Mouse (Mus musculus): Measurements from ENCODE around the gene Ggct. TPM values are rescaled to one million over a fixed set of nuclear protein-coding genes. Genes with fewer than 3 reads are reported as not detected.

Ggct gene
- total RNA-seq, 2 experiments from 2014 or later, result 7.3 to 8.0 TPM

GRCm38 (mm10) chr6:55002438-55002837, 9.7 kb upstream of the Ggct start:
- intact Hi-C loops (cut with DNase I; ENCODE audit: low total_unique reads), result loop anchor here (10.0 kb wide), 1 partner anchor 298 kb away; no protein-coding TSS in a partner anchor

GRCm38 (mm10) chr6:55001320-55001719, 8.6 kb upstream of the Ggct start:
- DNase-seq, result no peak
- intact Hi-C loops (cut with DNase I; ENCODE audit: low total_unique reads), result loop anchor here (10.0 kb wide), 1 partner anchor 297 kb away; no protein-coding TSS in a partner anchor

More at GRCm38 (mm10) chr6:55002438-55002837, 9.7 kb upstream of the Ggct start:
- no peak for DNase-seq

DNA sequence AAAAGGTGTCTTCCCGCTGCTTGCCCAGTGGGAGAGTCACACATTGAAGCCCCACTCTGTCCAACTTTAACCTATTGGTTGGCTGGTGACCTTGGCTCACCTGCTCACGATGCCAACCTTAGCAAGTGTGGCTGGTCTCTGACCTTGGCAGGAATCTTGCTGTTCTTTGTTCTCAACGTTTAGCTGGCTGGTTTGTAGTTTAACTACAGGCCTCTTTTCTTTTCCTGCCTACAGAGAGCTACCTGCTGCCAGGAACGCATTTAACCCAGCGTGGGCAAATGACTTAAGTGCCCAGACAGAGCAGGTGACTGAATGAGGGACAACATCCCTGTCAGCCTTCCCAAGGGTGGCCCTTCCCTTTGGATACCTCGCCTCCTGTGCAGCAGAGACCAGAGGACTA, 5.0 kb upstream of the Ggct start:
- intact Hi-C loops (cut with DNase I; ENCODE audit: low total_unique reads), result no loop called here
- no peak for DNase-seq

DNA sequence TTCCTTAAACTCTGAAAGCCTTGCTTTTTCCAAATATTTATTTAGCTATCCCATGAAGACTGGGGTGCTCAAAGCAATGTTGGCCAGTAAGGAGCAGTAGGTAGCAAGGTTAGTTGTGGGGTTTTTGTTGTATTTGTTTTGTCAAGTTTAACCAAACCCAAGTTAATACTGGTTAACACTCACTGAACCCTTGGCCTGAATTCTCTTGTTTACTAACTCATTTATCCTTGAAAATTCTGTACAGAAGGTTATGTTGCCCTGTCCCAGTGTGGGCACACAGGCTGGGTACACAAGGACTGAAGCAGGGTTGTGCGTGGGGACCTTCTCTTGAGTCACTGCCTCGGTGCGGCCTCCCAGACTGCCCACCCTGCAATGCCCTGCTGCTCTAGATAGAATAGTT, 3.6 kb upstream of the Ggct start:
- intact Hi-C loops (cut with DNase I; ENCODE audit: low total_unique reads), result no loop called here

DNA sequence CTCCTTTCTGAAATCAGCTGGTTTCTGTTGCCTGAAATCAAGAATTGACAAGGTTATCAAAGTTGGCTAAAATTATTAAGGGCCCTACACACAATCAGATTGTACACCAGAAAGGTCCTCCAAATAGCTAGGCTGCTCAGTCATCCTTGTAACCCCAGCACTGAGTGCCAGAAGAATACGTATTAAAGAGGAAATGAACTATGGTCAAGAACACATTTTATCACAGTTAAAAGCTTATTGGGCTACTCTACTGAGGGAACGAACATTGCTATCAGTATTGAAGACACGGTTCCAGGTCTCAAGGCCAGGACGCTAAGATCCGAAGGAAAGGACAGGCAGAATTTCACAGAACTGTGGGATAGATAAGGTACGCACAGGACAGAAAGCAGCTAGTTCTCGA, 609 bp downstream of the Ggct start:
- intact Hi-C loops (cut with DNase I; ENCODE audit: low total_unique reads), result loop anchor here (5.0 kb wide), 1 partner anchor 70 kb away; no protein-coding TSS in a partner anchor
- DNase-seq, result no peak

More for the DNA sequence above, 3.6 kb upstream of the Ggct start:
- no peak for DNase-seq

DNA sequence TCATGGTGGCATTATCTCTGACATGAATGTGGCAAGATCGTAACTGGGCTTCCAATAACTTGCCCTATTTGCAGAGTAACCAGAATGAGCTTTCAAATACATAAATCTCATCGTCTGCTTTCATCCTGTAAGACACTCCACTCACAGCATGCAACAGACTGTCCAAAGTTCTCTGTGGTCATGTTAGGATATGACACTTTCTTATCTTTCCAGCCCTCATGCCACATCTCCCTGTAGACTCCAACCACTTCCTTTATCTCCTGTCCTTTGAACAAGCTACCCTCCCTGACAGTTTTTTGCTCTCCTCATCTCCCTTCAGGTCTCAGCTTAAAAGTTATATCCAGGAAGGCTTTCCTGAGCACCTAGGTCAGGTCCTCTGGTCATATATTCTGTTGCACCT, 1.6 kb downstream of the Ggct start:
- no peak for DNase-seq
- intact Hi-C loops (cut with DNase I; ENCODE audit: low total_unique reads), result loop anchor here (5.0 kb wide), 1 partner anchor 69 kb away; no protein-coding TSS in a partner anchor

DNA sequence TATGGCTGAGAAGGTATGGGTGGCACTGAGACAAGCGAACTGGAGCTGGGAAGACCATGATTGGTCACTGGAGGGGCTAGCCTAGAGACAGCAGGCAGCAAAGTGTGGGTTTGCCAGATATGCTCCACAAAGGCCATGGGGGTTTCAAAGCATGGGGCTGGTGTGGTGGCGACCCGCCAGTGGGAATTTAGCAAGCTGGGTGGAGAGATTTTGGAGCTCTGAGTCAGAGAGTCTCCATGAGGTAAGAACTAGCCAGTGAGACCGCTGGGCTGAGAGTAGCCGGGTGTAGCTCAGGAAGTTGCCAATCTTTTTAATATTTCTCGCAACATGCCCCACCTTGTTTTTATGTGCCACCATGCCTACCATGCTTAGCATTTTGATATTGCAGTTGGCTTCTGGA, 4.6 kb downstream of the Ggct start:
- DNase-seq, result no peak
- intact Hi-C loops (cut with DNase I; ENCODE audit: low total_unique reads), result no loop called here

DNA sequence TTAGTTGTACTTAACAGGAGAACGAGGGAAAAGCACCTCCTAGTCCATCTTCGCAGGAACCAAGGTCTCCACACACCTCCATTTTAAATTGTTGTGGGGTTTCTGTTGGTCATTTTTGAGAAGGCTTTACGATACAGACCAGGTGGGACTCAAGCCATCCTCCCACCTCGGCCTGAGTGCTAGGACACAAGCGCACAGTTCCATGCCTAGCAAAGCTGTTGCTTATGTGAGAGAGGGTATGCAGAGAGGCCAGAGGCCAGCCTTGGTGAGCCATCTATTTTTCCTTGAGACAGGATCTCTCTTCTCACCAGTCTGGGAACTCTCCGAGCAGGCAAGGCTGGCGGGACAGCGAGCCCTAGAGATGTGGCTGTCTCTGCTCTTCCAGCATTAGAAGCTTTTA, 8.7 kb downstream of the Ggct start:
- no peak for DNase-seq
- intact Hi-C loops (cut with DNase I; ENCODE audit: low total_unique reads), result no loop called here

DNA sequence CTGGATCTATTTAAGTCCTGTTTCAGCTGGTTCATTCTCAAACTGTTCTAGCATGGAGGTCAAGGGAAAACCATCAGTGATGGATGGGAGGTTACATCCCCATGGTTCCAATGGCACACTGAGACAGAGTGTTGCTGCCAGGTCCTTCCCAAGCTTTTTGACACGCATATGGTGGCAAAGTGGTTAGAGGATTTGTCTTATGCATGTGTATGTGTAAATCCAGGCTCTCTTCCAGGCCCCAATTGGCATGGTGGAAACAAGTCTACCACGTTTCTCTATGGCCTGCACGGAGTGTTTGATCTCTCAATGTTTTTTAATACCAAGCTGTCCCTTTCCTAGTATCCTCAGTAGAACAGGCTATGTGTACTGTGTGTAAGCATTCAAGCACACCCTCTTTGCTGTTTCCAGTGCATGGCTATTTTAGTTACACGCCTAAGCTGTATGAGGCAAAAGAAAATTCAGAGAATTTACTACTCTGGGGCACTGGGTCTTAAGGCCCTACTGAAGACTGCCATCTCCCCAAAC, 9.2 kb downstream of the Ggct start:
- intact Hi-C loops (cut with DNase I; ENCODE audit: low total_unique reads), result no loop called here
- DNase-seq, result no peak

DNA sequence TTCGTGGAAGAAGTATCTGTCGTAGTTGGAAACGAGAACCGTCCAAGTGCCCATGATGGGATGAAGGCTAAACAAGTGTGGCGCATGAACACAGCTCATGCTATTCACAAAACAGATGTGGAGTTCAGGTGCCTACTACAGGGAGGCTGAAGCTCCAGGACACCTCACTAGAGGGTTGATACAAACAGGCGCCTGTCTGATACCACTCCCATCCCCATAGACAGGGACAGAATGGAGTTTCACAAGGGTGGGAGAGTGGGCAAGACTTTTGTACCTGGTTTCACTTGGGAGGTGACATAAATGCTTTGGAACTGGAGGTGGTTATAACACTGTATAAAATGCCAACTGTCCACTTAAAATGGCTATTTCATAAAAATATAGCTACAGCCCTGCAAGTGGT, 13.3 kb downstream of the Ggct start:
- no peak for DNase-seq
- intact Hi-C loops (cut with DNase I; ENCODE audit: low total_unique reads), result no loop called here

GRCm38 (mm10) chr6:54975616-54976015, 17.1 kb downstream of the Ggct start:
- intact Hi-C loops (cut with DNase I; ENCODE audit: low total_unique reads), result no loop called here

GRCm38 (mm10) chr6:54974501-54974900, 18.2 kb downstream of the Ggct start:
- DNase-seq, result no peak

More at GRCm38 (mm10) chr6:54975616-54976015, 17.1 kb downstream of the Ggct start:
- no peak for DNase-seq

GRCm38 (mm10) chr6:54972929-54973211, 19.9 kb downstream of the Ggct start:
- intact Hi-C loops (cut with DNase I; ENCODE audit: low total_unique reads), result no loop called here
- no peak for DNase-seq

More at GRCm38 (mm10) chr6:54974501-54974900, 18.2 kb downstream of the Ggct start:
- intact Hi-C loops (cut with DNase I; ENCODE audit: low total_unique reads), result no loop called here

DNA sequence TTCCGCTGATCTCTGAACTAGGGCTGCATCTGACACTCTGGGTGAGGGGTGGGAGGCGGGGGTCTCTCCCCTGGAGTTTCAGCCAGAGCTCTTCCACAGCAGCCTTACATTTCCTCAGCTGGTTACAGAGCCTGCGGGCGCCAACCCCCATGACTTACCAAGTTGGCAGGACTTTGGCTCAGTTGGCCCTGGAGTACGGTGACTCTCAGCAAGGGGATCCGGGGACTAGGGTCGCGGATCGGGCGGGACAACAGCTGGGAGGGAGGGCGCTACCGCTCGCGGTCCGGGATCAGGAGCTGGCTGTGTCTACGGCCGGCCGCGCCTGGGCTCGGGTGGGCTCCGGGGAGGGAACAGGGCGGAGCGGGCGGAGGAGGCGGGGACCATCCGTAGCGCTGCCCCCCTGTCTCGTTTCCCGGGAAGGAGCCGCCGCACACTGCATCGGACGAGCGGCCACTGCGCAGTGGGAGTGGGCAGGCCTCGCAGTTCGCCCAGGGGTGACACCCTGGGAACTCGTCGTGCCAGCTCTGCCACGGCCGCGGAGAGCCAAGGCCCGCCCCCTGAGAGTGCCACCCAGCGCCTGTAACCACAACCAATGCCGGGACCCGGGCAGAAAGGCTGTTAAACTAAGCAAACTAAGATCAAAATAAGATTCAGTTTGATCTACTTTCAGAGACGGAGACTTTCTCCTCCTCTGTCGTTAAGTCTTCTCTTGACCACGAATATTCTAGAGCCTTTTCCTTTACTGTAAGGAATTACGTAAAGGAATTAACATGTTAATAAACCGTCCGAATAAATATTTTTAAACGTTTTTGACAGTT, 20.4 kb downstream of the Ggct start, which contains the start of gene Nod1:
Nod1 (minus strand) TSS at position 502 of the 818 bp plus-strand sequence.
- DNase-seq, result peak; percentile 89
- intact Hi-C loops (cut with DNase I; ENCODE audit: low total_unique reads), result no loop called here

GRCm38 (mm10) chr6:54971731-54972110, 21.0 kb downstream of the Ggct start:
- intact Hi-C loops (cut with DNase I; ENCODE audit: low total_unique reads), result no loop called here

DNA sequence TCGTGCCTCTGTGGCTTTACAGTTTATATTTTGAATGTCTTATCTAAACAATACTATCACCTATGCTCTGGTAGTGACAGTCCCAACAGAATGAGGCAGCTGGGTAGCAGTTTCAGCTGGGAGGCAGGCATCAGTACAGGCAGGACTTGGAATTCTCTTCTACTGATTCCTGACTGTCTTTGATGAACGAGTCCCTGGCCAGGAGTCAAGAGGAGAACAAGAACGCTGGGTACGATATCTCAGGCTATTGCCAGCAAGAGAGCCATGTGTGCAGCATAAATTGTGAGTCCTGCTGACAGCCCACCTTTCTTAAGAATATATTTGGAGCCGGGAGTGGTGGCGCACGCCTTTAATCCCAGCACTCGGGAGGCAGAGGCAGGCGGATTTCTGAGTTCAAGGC, 22.2 kb downstream of the Ggct start:
- no peak for DNase-seq
- intact Hi-C loops (cut with DNase I; ENCODE audit: low total_unique reads), result no loop called here

More at GRCm38 (mm10) chr6:54971731-54972110, 21.0 kb downstream of the Ggct start:
- no peak for DNase-seq

DNA sequence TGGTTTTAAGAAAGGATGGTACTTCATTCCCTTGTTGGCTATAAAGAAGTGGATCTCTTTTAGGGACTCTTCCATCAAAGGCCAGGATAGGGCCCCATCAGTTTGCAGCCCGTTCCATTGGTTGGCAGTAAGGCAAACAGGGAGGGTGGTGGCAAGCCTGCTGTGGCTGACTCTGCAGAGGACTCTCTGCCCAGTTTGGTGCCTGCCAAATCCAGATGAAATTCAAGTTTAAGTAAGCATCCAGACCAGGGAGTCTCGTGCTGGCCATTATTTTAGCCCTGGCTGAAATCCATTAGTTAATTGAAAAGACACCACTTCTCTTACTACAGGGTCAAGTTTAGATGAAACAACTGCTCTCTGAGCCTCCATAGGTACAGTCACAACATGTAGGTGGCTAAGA, 22.9 kb downstream of the Ggct start:
- intact Hi-C loops (cut with DNase I; ENCODE audit: low total_unique reads), result loop anchor here (5.0 kb wide), 1 partner anchor 38 kb away; no protein-coding TSS in a partner anchor
- DNase-seq, result peak; percentile 29

DNA sequence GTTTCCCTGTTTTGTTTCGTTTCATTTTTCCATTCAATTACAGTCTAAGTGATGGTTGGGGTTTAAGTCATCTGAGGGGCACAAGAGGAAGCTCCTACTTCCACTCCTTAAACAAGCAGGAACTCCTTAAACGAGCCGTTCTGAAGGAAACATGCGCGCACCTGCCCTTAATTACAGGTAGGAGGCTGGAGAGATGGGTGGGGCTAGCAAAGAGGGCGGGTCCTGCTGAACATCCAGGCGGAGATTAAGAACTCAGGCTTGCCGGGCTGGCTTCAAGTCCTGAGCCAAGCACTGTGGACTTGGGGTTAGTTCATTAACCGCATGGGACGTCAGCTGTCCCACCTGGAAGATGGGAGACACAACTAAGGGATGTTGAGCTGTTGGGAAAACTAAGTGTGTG, 25.2 kb downstream of the Ggct start:
- intact Hi-C loops (cut with DNase I; ENCODE audit: low total_unique reads), result loop anchor here (5.0 kb wide), 1 partner anchor 35 kb away; no protein-coding TSS in a partner anchor

GRCm38 (mm10) chr6:54965234-54965633, 27.5 kb downstream of the Ggct start:
- no peak for DNase-seq
- intact Hi-C loops (cut with DNase I; ENCODE audit: low total_unique reads), result loop anchor here (5.0 kb wide), 1 partner anchor 33 kb away; no protein-coding TSS in a partner anchor

More for the DNA sequence above, 25.2 kb downstream of the Ggct start:
- DNase-seq, result no peak

- intact Hi-C loops (cut with DNase I; ENCODE audit: low total_unique reads), result loop anchor here (5.0 kb wide), 1 partner anchor 32 kb away; no protein-coding TSS in a partner anchor
These were observed 28.0 kb downstream of the Ggct start for GRCm38 (mm10) chr6:54964755-54965154.

DNA sequence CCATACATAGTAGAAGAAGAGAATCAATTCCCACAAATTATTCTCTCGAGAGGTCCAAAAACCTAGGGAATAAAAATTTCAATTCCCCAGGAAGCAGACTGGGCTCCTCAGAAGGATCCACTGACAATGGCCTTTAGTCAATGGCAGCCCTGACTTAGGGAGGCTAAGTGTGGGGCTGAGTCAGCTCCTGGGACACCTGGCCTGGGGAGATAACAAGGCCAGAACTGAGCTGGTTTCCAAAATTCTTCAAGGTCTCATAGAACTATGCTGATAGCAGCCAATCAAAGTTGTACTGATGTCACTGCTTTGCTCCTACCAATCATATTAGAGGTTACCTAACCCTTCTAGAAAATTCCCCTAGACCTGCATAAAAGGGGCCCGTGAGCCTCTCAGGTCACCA, 29.2 kb downstream of the Ggct start:
- intact Hi-C loops (cut with DNase I; ENCODE audit: low total_unique reads), result no loop called here

More at GRCm38 (mm10) chr6:54964755-54965154, 28.0 kb downstream of the Ggct start:
- no peak for DNase-seq

More for the DNA sequence above, 29.2 kb downstream of the Ggct start:
- no peak for DNase-seq
